Mouse (Mus musculus) neural tube, embryonic 14.5 days (tissue): ENCODE measurements around the gene Kbtbd13. TPM values are rescaled to one million over a fixed set of nuclear protein-coding genes. Genes with fewer than 3 reads are reported as not detected.

Experiments
- ATAC-seq: fragments of 200-750 bp; cut with Nextera tagmentation; 2 replicates; pipeline ENCODE4 v1.8.0; 2017; ENCODE audit warnings: low read depth, mild to moderate bottlenecking, moderate TSS enrichment, moderate library complexity
- H3K27ac ChIP-seq: fragments of 300-500 bp; sonication (generic); 2 replicates; pipeline ENCODE4 v1.5.1; 2014; ENCODE audit warnings: low read depth, mild to moderate bottlenecking, control low read depth, low read length, moderate library complexity, mixed read lengths
- H3K27me3 ChIP-seq: fragments of 300-500 bp; sonication (generic); 2 replicates; pipeline ENCODE4 v1.6.1; 2014; ENCODE audit warnings: low read length; ENCODE audit not compliant: control insufficient read depth, insufficient read depth
- H3K36me3 ChIP-seq: fragments of 300-500 bp; sonication (generic); 2 replicates; pipeline ENCODE4 v1.6.1; 2014; ENCODE audit warnings: low read length, mixed read lengths; ENCODE audit not compliant: control insufficient read depth, insufficient read depth
- H3K4me1 ChIP-seq: fragments of 300-500 bp; sonication (generic); 2 replicates; pipeline ENCODE4 v1.6.1; 2014; ENCODE audit warnings: low read length; ENCODE audit not compliant: control insufficient read depth, insufficient read depth
- H3K4me2 ChIP-seq: fragments of 300-500 bp; sonication (generic); 2 replicates; pipeline ENCODE4 v1.6.1; 2014; ENCODE audit warnings: mild to moderate bottlenecking, low read depth, low read length, control low read depth
- H3K4me3 ChIP-seq: fragments of 300-500 bp; sonication (generic); 2 replicates; pipeline ENCODE4 v1.5.1; 2014; ENCODE audit warnings: low read depth, low read length, control low read depth, mixed read lengths
- H3K9ac ChIP-seq: fragments of 300-500 bp; sonication (generic); replicated peaks from 2 replicates; pipeline ENCODE4 v1.6.1; 2014; ENCODE audit warnings: low read depth, mild to moderate bottlenecking, control low read depth, low read length, mixed read lengths
- H3K9me3 ChIP-seq: fragments of 300-500 bp; sonication (generic); 2 replicates; pipeline ENCODE4 v1.6.1; 2016; ENCODE audit warnings: low read length; ENCODE audit not compliant: control insufficient read depth
- WGBS: fragments of 180-500 bp; shearing (Covaris S2); extraction: QIAGEN DNeasy Blood & Tissue Kit; methylation state at CpG from one replicate; pipeline ENCODE4 v1.1.7; 2014; 5-methylcytosine and 5-hydroxymethylcytosine counted together
- polyA plus RNA-seq: library from polyadenylated mRNA; unstranded; fragments of >200 nt; fragmentation: Nextera tagmentation; extraction: Ambion mirVana; gene quantifications from 2 replicates; pipeline ENCODE4 v1.2.1, GENCODE M21; 2014

Gene Kbtbd13
- polyA plus RNA-seq, 1 experiment from 2014 or later = 0.31 TPM

GRCm38 (mm10) chr9:65405184-65405449, 13.7 kb upstream of the Kbtbd13 start:
- H3K4me1 ChIP-seq = no peaks in the 10 kb centered on the region
- no peak overlapping the region for H3K9ac ChIP-seq
- H3K4me3 ChIP-seq = no peak overlapping the region
- no peaks in the 10 kb centered on the region for H3K9me3 ChIP-seq
- no peaks in the 10 kb centered on the region for H3K27me3 ChIP-seq
- WGBS = 79% methylated on average over 2 of the region's 2 CpGs
- H3K27ac ChIP-seq = no peak overlapping the region
- ATAC-seq = no peak
- no peak overlapping the region for H3K4me2 ChIP-seq
- no peaks in the 10 kb centered on the region for H3K36me3 ChIP-seq

- Histone ChIP-seq H3K27ac (no peak overlapping the region), H3K4me2 (no peak overlapping the region), H3K9ac (no peak overlapping the region), H3K4me3 (no peak overlapping the region), H3K27me3 (no peaks in the 10 kb centered on the region), H3K36me3 (no peaks in the 10 kb centered on the region), H3K9me3 (no peaks in the 10 kb centered on the region), H3K4me1 (no peaks in the 10 kb centered on the region)
- no peak for ATAC-seq
- 74% methylated on average over 15 of the region's 15 CpGs for WGBS
Observed at GRCm38 (mm10) chr9:65404331-65405183, 13.1 kb upstream of the Kbtbd13 start.

- Histone ChIP-seq H3K4me2 (no peak overlapping the region), H3K4me1 (0 out of 2 replicates have a peak, but pooled peaks cover 2% of the 10 kb centered on the region), H3K4me3 (no peak overlapping the region), H3K27ac (no peak overlapping the region), H3K9me3 (no peaks in the 10 kb centered on the region), H3K27me3 (no peaks in the 10 kb centered on the region), H3K9ac (no peak overlapping the region), H3K36me3 (no peaks in the 10 kb centered on the region)
- no peak for ATAC-seq
- 89% methylated on average over 6 of the region's 6 CpGs for WGBS
Observed at GRCm38 (mm10) chr9:65399934-65400333, 8.5 kb upstream of the Kbtbd13 start.

GRCm38 (mm10) chr9:65398279-65398678, 6.8 kb upstream of the Kbtbd13 start, which contains the start of gene Rasl12:
TSS of gene Rasl12 (plus strand) at chr9:65398506.
- H3K4me2 ChIP-seq = peak within 1 kb of the TSS; percentile 66
- no peaks in the 10 kb centered on the region for H3K36me3 ChIP-seq
- no peak within 1 kb of the TSS for H3K27ac ChIP-seq
- H3K9me3 ChIP-seq = no peaks in the 10 kb centered on the region
- no peaks in the 10 kb centered on the region for H3K27me3 ChIP-seq
- peak within 1 kb of the TSS; percentile 39 for H3K4me3 ChIP-seq
- 0 out of 2 replicates have a peak, but pooled peaks cover 2% of the 10 kb centered on the region for H3K4me1 ChIP-seq
- H3K9ac ChIP-seq = peak within 1 kb of the TSS; percentile 59
- ATAC-seq = peak; percentile 76; the same call in 1 of the 2 replicates
- WGBS = 3% methylated on average over 24 of the region's 24 CpGs

GRCm38 (mm10) chr9:65394360-65394759, 2.9 kb upstream of the Kbtbd13 start:
- no peak overlapping the region for H3K9ac ChIP-seq
- no peak overlapping the region for H3K27ac ChIP-seq
- H3K4me3 ChIP-seq = no peak overlapping the region
- no peak overlapping the region for H3K4me2 ChIP-seq
- H3K9me3 ChIP-seq = no peaks in the 10 kb centered on the region
- 0 out of 2 replicates have a peak, but pooled peaks cover 2% of the 10 kb centered on the region for H3K4me1 ChIP-seq
- no peaks in the 10 kb centered on the region for H3K36me3 ChIP-seq
- H3K27me3 ChIP-seq = peaks cover 23% of the 10 kb centered on the region
- no peak for ATAC-seq
- WGBS = 56% methylated on average over 2 of the region's 2 CpGs

- H3K36me3 ChIP-seq = no peaks in the 10 kb centered on the region
- no peak for ATAC-seq
- 52% methylated on average over 2 of the region's 2 CpGs for WGBS
- peaks cover 23% of the 10 kb centered on the region for H3K27me3 ChIP-seq
- H3K27ac ChIP-seq = no peak overlapping the region
- no peaks in the 10 kb centered on the region for H3K9me3 ChIP-seq
- 0 out of 2 replicates have a peak, but pooled peaks cover under 1% of the 10 kb centered on the region for H3K4me1 ChIP-seq
- H3K4me2 ChIP-seq = no peak overlapping the region
- H3K4me3 ChIP-seq = no peak overlapping the region
- H3K9ac ChIP-seq = no peak overlapping the region
Observed at GRCm38 (mm10) chr9:65393606-65394005, 2.2 kb upstream of the Kbtbd13 start.

GRCm38 (mm10) chr9:65392638-65393364, 1.3 kb upstream of the Kbtbd13 start:
- H3K4me3 ChIP-seq = no peak overlapping the region
- no peak for ATAC-seq
- WGBS = 31% methylated on average over 6 of the region's 6 CpGs
- no peak overlapping the region for H3K9ac ChIP-seq
- H3K27ac ChIP-seq = no peak overlapping the region
- no peaks in the 10 kb centered on the region for H3K9me3 ChIP-seq
- no peaks in the 10 kb centered on the region for H3K4me1 ChIP-seq
- H3K27me3 ChIP-seq = peaks cover 23% of the 10 kb centered on the region
- H3K4me2 ChIP-seq = no peak overlapping the region
- no peaks in the 10 kb centered on the region for H3K36me3 ChIP-seq

GRCm38 (mm10) chr9:65390752-65391612, 470 bp downstream of the Kbtbd13 start:
- Histone ChIP-seq H3K4me2 (peak overlapping the region; percentile 45), H3K4me3 (peak overlapping the region; percentile 35), H3K9ac (peak overlapping the region; percentile 8; the same call in 1 of the 2 replicates), H3K9me3 (no peaks in the 10 kb centered on the region), H3K36me3 (no peaks in the 10 kb centered on the region), H3K27ac (no peak overlapping the region), H3K27me3 (peaks cover 23% of the 10 kb centered on the region), H3K4me1 (no peaks in the 10 kb centered on the region)
- ATAC-seq = peak; percentile 65; the same call in 1 of the 2 replicates
- WGBS = 17% methylated on average over 91 of the region's 96 CpGs
